Mouse (Mus musculus) MEL (cell line): ENCODE measurements around the gene Fcrlb. TPM values are rescaled to one million over a fixed set of nuclear protein-coding genes. Genes with fewer than 3 reads are reported as not detected.

ENCODE experiments used
- DNase-seq: peaks from one replicate; pipeline ENCODE4 v3.0.0; 2011; ENCODE audit warnings: low read depth, low spot score
- H3K27ac ChIP-seq: 2 replicates; pipeline ENCODE4 v1.5.1; 2012; ENCODE audit warnings: low read depth, mild to moderate bottlenecking, control low read depth, low read length, moderate library complexity; ENCODE audit not compliant: control insufficient read depth
- H3K27me3 ChIP-seq, 2 experiments: fragments of 150-350 bp in 1 of 2; sonication (generic) in 1 of 2; 2 replicates each; pipeline ENCODE4 v1.6.1; 2012; ENCODE audit warnings: low read length in 2 of 2, mild to moderate bottlenecking in 2 of 2, improper control_type of control experiment in 1 of 2, moderate library complexity in 1 of 2; ENCODE audit not compliant: insufficient read depth in 2 of 2, control insufficient read depth in 1 of 2
- H3K36me3 ChIP-seq, 2 experiments: 2 replicates each; pipeline ENCODE4 v1.6.1; 2012 to 2014; ENCODE audit warnings: low read length in 2 of 2, improper control_type of control experiment in 1 of 2, inconsistent platforms in 1 of 2, mild to moderate bottlenecking in 1 of 2; ENCODE audit not compliant: insufficient read depth in 2 of 2, control insufficient read depth in 1 of 2
- H3K4me1 ChIP-seq, 2 experiments: fragments of 150-350 bp in 1 of 2; sonication (generic) in 1 of 2; 2 replicates each; pipeline ENCODE4 v1.6.1; 2012; ENCODE audit warnings: low read length in 2 of 2, improper control_type of control experiment in 1 of 2, mild to moderate bottlenecking in 1 of 2; ENCODE audit not compliant: insufficient read depth in 2 of 2, control insufficient read depth in 1 of 2
- H3K4me3 ChIP-seq, 2 experiments: fragments of 150-350 bp in 1 of 2; sonication (generic) in 1 of 2; 2 replicates each; pipeline ENCODE4 v1.5.1; 2012; ENCODE audit warnings: low read depth in 2 of 2, low read length in 2 of 2, mild to moderate bottlenecking in 2 of 2, moderate library complexity in 2 of 2, control low read depth in 1 of 2, improper control_type of control experiment in 1 of 2; ENCODE audit not compliant: control insufficient read depth in 1 of 2, insufficient read depth in 1 of 2
- H3K79me2 ChIP-seq: 2 replicates; pipeline ENCODE4 v1.6.1; 2012; ENCODE audit warnings: mild to moderate bottlenecking, low read length, moderate library complexity; ENCODE audit not compliant: control insufficient read depth, poor library complexity, insufficient read depth
- H3K9ac ChIP-seq: 2 replicates; pipeline ENCODE4 v1.6.1; 2012; ENCODE audit warnings: low read depth, mild to moderate bottlenecking, control low read depth, low read length, moderate library complexity; ENCODE audit not compliant: control insufficient read depth, poor library complexity, severe bottlenecking
- H3K9me3 ChIP-seq: fragments of 150-350 bp; sonication (generic); replicated peaks from 2 replicates; pipeline ENCODE4 v1.6.1; 2012; ENCODE audit warnings: mild to moderate bottlenecking, low read length, improper control_type of control experiment, moderate library complexity; ENCODE audit not compliant: insufficient read depth
- BHLHE40 ChIP-seq: IDR thresholded peaks from 2 replicates; pipeline ENCODE4 v1.6.1; 2012; ENCODE audit warnings: low read depth, mild to moderate bottlenecking, inconsistent platforms, low read length, improper control_type of control experiment, borderline replicate concordance
- ELF1 ChIP-seq: IDR thresholded peaks from 2 replicates; pipeline ENCODE4 v1.6.1; 2014; ENCODE audit warnings: low read depth, mild to moderate bottlenecking, inconsistent platforms, low read length, improper control_type of control experiment, moderate library complexity
- EP300 ChIP-seq, 2 experiments: IDR thresholded peaks; 2 replicates each; pipeline ENCODE4 v1.6.1; 2011; ENCODE audit warnings: improper control_type of control experiment in 2 of 2, low read length in 2 of 2, low read depth in 1 of 2, mild to moderate bottlenecking in 1 of 2
- ETS1 ChIP-seq: IDR thresholded peaks from 2 replicates; pipeline ENCODE4 v1.6.1; 2012; ENCODE audit warnings: low read depth, mild to moderate bottlenecking, inconsistent platforms, low read length, improper control_type of control experiment, moderate library complexity
- GABPA ChIP-seq: IDR thresholded peaks from 2 replicates; pipeline ENCODE4 v1.6.1; 2012; ENCODE audit warnings: low read depth, mild to moderate bottlenecking, inconsistent platforms, low read length, improper control_type of control experiment, moderate library complexity
- GATA1 ChIP-seq: IDR thresholded peaks from 2 replicates; pipeline ENCODE4 v1.6.1; 2011; ENCODE audit warnings: low read depth, low read length, improper control_type of control experiment
- HCFC1 ChIP-seq: IDR thresholded peaks from 2 replicates; pipeline ENCODE4 v1.6.1; 2012; ENCODE audit warnings: low read depth, mild to moderate bottlenecking, inconsistent platforms, low read length, improper control_type of control experiment, moderate library complexity
- MAFK ChIP-seq: IDR thresholded peaks from 2 replicates; pipeline ENCODE4 v1.6.1; 2011; ENCODE audit warnings: low read depth, mild to moderate bottlenecking, low read length, improper control_type of control experiment, borderline replicate concordance
- MAX ChIP-seq: IDR thresholded peaks from 2 replicates; pipeline ENCODE4 v1.6.1; 2011; ENCODE audit warnings: low read length, improper control_type of control experiment
- MAZ ChIP-seq: IDR thresholded peaks from 2 replicates; pipeline ENCODE4 v1.6.1; 2012; ENCODE audit warnings: low read depth, mild to moderate bottlenecking, inconsistent platforms, low read length, improper control_type of control experiment
- MXI1 ChIP-seq: IDR thresholded peaks from 2 replicates; pipeline ENCODE4 v1.6.1; 2011; ENCODE audit warnings: mild to moderate bottlenecking, low read depth, low read length, improper control_type of control experiment
- MYB ChIP-seq: IDR thresholded peaks from 2 replicates; pipeline ENCODE4 v1.6.1; 2011; ENCODE audit warnings: mild to moderate bottlenecking, low read depth, low read length, improper control_type of control experiment
- MYC ChIP-seq: IDR thresholded peaks from 2 replicates; pipeline ENCODE4 v1.6.1; 2011; ENCODE audit warnings: low read depth, mild to moderate bottlenecking, low read length, improper control_type of control experiment, moderate library complexity
- NELFE ChIP-seq: IDR thresholded peaks from 2 replicates; pipeline ENCODE4 v1.6.1; 2011; ENCODE audit warnings: low read depth, low read length, improper control_type of control experiment
- POLR2A ChIP-seq, 2 experiments: IDR thresholded peaks; 2 replicates each; pipeline ENCODE4 v1.6.1; 2011 to 2012; ENCODE audit warnings: low read length in 2 of 2, mild to moderate bottlenecking in 2 of 2, control low read depth in 1 of 2, improper control_type of control experiment in 1 of 2, low read depth in 1 of 2, moderate library complexity in 1 of 2; ENCODE audit not compliant: control insufficient read depth in 1 of 2, insufficient read depth in 1 of 2, poor library complexity in 1 of 2
- POLR2AphosphoS2 ChIP-seq: IDR thresholded peaks from 2 replicates; pipeline ENCODE4 v1.6.1; 2011; ENCODE audit warnings: low read length, improper control_type of control experiment
- POLR2AphosphoS5 ChIP-seq: IDR thresholded peaks from 2 replicates; pipeline ENCODE4 v1.6.1; 2012; ENCODE audit warnings: low read depth, borderline replicate concordance, mild to moderate bottlenecking, inconsistent platforms, low read length, moderate library complexity, mixed read lengths
- RCOR1 ChIP-seq: IDR thresholded peaks from 2 replicates; pipeline ENCODE4 v1.6.1; 2012; ENCODE audit warnings: low read depth, mild to moderate bottlenecking, inconsistent platforms, low read length, improper control_type of control experiment
- SIN3A ChIP-seq: IDR thresholded peaks from 2 replicates; pipeline ENCODE4 v1.6.1; 2012; ENCODE audit warnings: low read length, improper control_type of control experiment, inconsistent platforms
- TAL1 ChIP-seq: IDR thresholded peaks from 2 replicates; pipeline ENCODE4 v1.6.1; 2012; ENCODE audit warnings: mild to moderate bottlenecking, inconsistent platforms, low read length, moderate library complexity, mixed read lengths
- TBP ChIP-seq: IDR thresholded peaks from 2 replicates; pipeline ENCODE4 v1.8.0; 2011; ENCODE audit warnings: low read depth, low read length, improper control_type of control experiment
- TCF12 ChIP-seq: IDR thresholded peaks from 2 replicates; pipeline ENCODE4 v1.6.1; 2014; ENCODE audit warnings: low read depth, mild to moderate bottlenecking, inconsistent platforms, low read length, improper control_type of control experiment, moderate library complexity
- UBTF ChIP-seq: IDR thresholded peaks from 2 replicates; pipeline ENCODE4 v1.6.1; 2012; ENCODE audit warnings: low read depth, mild to moderate bottlenecking, inconsistent platforms, low read length, improper control_type of control experiment, moderate library complexity, borderline replicate concordance; ENCODE audit not compliant: insufficient read depth
- USF1 ChIP-seq: IDR thresholded peaks from 2 replicates; pipeline ENCODE4 v1.6.1; 2014; ENCODE audit warnings: low read depth, mild to moderate bottlenecking, inconsistent platforms, low read length, improper control_type of control experiment, moderate library complexity
- ZC3H11A ChIP-seq: IDR thresholded peaks from 2 replicates; pipeline ENCODE4 v1.6.1; 2012; ENCODE audit warnings: low read depth, mild to moderate bottlenecking, inconsistent platforms, low read length, improper control_type of control experiment
- ZNF384 ChIP-seq: IDR thresholded peaks from 2 replicates; pipeline ENCODE4 v1.6.1; 2012; ENCODE audit warnings: low read depth, mild to moderate bottlenecking, inconsistent platforms, low read length, improper control_type of control experiment
- polyA plus RNA-seq, 2 experiments: library from polyadenylated mRNA; stranded (reverse) in 1 of 2; unstranded in 1 of 2; fragments of >175 nt in 1 of 2; fragments of >200 nt in 1 of 2; gene quantifications; 2 replicates each; pipeline versions ENCODE4 v1.2.1 to v1.2.4; 2012; ENCODE audit warnings: low replicate concordance in 2 of 2, low read depth in 1 of 2; ENCODE audit not compliant: insufficient read length in 2 of 2, insufficient read depth in 1 of 2, missing spikeins in 1 of 2
- total RNA-seq: library from RNA; depleted of rRNA; stranded (reverse); fragments of 300-350 nt; gene quantifications from 2 replicates; pipeline ENCODE4 v1.2.3, GENCODE M21; 2012

Gene Fcrlb
- total and polyA plus RNA-seq, 3 experiments, result not detected

GRCm38 (mm10) chr1:170889310-170889709 lies 23.4 kb downstream of the Fcrlb start:
- DNase-seq, result no peak
- peaks cover 0 to 4% of the 10 kb centered on the region in 2 experiments; a peak in 1 of 4 replicates for H3K36me3 ChIP-seq
- H3K27ac ChIP-seq, result no peak overlapping the region
- TF ChIP-seq GABPA (no peak), USF1 (no peak), MAFK (no peak), MYC (no peak), POLR2AphosphoS5 (no peak)
- H3K27me3 ChIP-seq, result no peaks in the 10 kb centered on the region
- peaks cover 8% of the 10 kb centered on the region for H3K79me2 ChIP-seq
- H3K4me1 ChIP-seq, result peaks cover 6 to 10% of the 10 kb centered on the region in 2 experiments; a peak in 3 of 4 replicates
- H3K9me3 ChIP-seq, result no peaks in the 10 kb centered on the region
- no peak overlapping the region for H3K9ac ChIP-seq
- H3K4me3 ChIP-seq, result no peak overlapping the region

DNA sequence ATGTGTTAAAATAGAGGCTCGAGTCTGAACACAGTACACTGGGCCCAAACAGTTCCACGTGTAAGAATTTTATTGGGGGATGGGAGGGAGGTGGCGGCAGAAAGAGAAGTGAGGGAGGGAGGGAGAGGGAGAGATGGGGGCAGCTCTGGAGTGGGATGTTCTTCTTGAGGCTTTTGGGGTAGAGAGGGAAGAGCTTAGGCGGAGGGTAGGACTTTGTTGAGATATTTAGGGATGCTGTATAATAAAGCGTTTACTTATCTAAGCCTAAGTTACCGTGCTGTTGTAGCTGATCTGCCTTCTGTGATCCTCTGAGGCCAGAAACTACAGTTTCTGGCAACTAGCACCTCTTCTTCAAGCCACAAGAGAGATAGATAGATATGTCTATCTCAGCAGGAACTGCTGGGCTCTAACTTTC lies 26.7 kb downstream of the Fcrlb start:
- peaks cover 6 to 7% of the 10 kb centered on the region in 2 experiments for H3K4me1 ChIP-seq
- TF ChIP-seq EP300 (IDR thresholded peaks at IDR 0.05; ENCODE audit: low read depth in 1 of 2, low read length in 2 of 2) (peak; percentile 82 to 83), TBP (peak; percentile 61; the same call in 1 of the 2 replicates), BHLHE40 (peak; percentile 36; the same call in 1 of the 2 replicates), POLR2A (IDR thresholded peaks at IDR 0.05; ENCODE audit: control insufficient read depth in 1 of 2, insufficient read depth in 1 of 2, low read depth in 1 of 2, low read length in 2 of 2, poor library complexity in 1 of 2) (peak in 1 of 2 experiments; percentile 43; a peak in 1 of 4 replicates), UBTF (no peak), SIN3A (peak; percentile 52), TAL1 (no peak), MXI1 (peak; percentile 74; the same call in 1 of the 2 replicates), GATA1 (peak; percentile 90), ETS1 (peak; percentile 80), ZNF384 (no peak), MAX (peak; percentile 50; the same call in 1 of the 2 replicates), ELF1 (no peak), MAZ (peak; percentile 64), MAFK (peak; percentile 69; the same call in 1 of the 2 replicates), HCFC1 (peak; percentile 43; the same call in 1 of the 2 replicates), POLR2AphosphoS2 (no peak), RCOR1 (0 out of 2 replicates have a peak, but pooled peaks have one; percentile 52), ZC3H11A (no peak), NELFE (peak; percentile 45), TCF12 (peak; percentile 67), MYB (peak; percentile 50; the same call in 1 of the 2 replicates)
- no peaks in the 10 kb centered on the region for H3K27me3 ChIP-seq
- H3K9ac ChIP-seq, result peak overlapping the region; percentile 89
- H3K79me2 ChIP-seq, result peaks cover 33% of the 10 kb centered on the region
- DNase-seq, result peak; percentile 87
- peak overlapping the region; percentile 39 to 62 for H3K4me3 ChIP-seq
- H3K9me3 ChIP-seq, result no peaks in the 10 kb centered on the region
- H3K36me3 ChIP-seq, result peaks cover 0 to 8% of the 10 kb centered on the region in 2 experiments; a peak in 2 of 4 replicates
- peak overlapping the region; percentile 87 for H3K27ac ChIP-seq
